Mouse (Mus musculus) CD8-positive naive resting alpha-beta T cell, adult 2 months (primary cell): ENCODE results near the gene Chit1.
A peak's percentile ranks its signal among the peaks of the same experiment; 100 is the strongest.

Experiments used
- DNase-seq, 2 experiments: peaks; one replicate each; pipeline ENCODE4 v3.0.0; 2022; ENCODE audit warnings: low read depth in 2 of 2, low spot score in 2 of 2

Gene Chit1

DNA sequence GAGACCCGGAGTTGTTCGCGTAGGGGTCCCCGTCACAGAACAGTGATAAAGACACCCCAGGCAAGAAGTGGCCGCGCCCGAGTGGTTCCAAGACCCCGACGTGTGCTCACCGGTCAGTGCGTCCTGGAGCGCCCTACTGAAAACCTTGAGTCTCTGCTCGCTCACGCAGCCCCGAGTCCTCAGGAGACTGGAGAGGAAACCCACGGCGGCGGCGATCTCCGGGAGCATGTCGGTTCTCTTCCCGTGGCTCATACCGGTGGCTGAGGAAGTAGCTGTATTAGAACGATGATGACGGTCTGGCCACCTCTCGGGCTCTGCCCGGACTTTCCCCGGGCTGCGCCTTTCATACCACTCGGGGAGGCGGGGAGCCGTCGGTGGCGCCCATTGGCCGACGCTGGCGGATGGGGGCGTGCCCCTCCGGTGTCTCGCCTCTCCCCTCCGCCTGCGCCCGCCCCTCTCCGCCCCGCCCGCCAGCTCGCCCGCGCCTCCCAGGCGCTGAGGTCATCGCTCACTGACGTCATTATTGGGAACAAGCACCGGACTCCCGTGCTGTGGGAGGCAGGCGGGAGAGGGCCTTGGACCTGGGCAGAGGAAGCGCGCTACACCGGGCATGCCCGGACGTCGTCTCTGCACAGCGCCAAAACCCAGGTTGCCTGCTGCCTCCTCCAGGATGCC, 32.1 kb upstream of the Chit1 start, which contains the start of gene Btg2:
Gene Btg2, minus strand, starts transcription at position 319 of the 675 bp plus-strand sequence.
- peak; percentile 91 to 93 for DNase-seq

DNA sequence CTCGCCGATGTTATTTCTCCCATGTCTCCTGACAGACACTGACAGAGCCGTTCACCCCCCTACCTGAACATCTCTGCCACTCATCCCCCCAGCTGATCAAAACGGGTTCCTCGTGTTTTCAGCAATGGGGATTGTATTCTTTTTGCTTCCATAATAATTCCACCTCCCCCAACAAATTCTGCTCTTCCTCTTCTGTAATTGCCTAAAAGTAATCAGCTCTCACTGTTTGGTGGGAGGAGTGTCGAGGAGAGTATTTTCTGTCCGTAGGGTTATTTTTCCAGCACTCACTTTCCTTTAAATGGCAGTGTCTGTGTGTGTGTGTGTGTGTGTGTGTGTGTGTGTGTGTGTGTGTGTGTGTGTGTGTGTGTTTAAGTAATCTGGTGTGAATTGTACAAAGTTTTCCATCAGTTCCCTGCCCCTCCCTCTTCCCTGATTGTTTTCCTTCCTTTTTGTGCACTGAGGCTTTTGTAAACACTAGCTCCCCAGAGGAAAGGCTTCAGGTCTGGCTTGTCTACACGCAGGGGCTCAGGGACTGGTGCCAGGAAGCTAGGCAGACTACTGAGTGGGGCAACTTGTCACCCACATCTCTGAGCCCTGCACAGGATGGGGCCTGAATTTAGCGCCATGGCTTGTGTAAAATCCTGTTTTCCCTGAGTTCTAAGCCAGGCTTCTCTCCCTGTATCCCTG, 31.4 kb upstream of the Chit1 start:
- peak in 1 of 2 experiments; percentile 49 for DNase-seq

DNA sequence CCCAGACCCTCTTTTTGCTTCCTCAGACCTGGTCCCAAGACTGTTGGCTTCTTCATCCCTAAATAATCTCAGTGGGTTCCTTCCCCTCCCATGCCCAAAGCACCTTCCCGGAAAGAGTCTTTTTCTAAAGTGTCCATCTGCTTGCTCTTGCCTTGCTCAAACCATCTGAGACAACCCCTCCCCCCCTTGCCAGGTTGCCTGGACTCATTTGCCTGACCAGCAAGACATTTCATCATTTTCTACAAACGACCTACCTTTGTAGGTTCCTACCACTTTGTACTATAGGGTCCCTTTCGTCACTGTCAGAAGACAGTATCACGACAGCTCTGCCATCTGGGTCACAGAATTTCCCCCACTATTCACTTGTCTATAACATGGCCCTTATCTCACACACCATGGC, 30.6 kb upstream of the Chit1 start:
- DNase-seq = no peak

DNA sequence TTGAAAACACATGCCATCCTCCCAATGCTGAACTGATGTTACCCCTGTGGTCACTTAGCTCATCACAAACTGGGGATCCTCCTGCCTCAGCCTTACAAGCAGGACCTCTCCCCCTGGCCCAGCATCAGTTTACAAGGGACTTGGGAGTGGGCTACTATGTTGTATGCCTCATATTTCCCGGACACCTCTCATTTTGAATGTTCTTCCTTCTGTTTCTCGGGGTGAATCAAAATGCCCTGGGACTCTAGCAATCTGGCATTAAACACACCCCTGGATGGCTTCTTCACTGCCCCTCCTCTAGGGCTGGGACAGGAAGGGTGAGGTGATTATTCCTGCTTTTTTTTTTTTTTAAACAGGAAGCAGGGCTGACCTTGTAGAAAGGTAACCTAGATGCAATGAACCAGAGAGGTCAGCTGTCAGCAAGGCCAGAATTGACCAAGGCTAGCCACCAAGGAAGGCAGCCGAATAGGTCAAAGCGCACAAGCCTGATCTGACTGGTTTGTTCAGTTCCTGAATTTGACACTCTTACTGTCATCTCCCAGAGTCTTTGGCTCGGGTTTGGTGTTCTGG, 30.1 kb upstream of the Chit1 start:
- no peak for DNase-seq

DNA sequence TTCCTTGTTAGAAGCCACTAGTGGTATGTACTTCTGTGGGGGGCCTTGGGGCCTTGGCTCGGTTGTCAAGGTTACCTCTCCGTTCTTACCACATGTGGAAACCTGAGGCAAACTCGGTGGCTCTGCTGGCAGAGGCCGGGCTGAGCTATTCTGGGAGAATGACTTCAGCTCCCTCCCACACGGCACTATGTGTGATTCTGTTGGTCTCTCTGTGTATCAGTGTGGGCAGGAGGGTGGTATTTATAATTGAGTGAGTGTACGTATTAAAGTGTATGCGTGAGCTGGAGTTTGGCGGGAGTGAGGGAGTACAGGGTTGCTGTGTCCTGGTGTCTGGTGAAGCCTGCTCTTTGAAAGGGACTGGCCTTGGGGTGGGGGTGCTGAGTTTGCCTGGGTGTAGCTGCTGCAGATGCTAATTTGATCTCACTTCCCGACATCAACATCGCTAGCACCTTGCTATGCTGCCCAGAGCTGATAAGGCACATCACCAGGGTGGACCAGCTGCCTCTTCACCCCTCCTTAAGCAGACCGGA, 28.0 kb upstream of the Chit1 start:
- DNase-seq = peak; percentile 49 to 53

DNA sequence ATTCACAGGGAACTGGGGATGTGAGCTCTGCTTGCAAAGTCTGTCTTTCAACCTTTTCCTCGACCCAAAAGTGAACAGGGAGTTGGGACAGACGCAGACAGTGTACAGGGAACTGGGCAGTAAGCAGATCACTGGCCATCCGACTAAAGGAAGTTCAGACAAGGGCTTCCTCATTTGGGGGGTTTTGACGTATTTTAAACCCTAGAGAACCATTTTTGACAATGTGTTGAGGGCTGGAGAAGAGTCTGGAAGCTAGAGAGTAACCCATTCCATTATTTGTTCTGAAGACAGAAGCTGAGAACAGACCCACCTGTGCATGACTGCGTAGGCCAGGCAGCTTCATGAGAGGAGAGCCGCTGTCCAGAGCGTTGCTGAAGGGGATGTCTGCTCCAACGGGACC, 27.4 kb upstream of the Chit1 start:
- DNase-seq = no peak

DNA sequence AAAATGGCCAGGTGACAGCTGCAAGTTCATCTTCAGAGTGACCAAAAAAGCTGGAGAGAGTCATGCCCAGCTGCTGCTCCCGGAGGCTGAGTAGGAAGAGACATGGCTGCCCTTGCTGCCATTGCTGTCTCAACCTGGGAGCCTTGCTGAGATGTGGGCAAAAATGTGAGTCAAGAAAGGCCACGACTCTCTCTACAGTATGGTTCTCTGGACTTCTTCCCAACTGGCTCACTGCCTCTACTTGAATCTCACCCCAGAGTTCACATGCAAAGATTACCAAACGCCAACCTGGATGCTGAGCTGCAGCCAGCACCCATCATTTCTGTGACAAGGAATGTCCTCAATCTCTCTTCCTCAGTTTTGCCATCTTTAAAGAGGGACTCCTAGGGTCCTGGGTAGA, 26.9 kb upstream of the Chit1 start:
- DNase-seq = no peak

DNA sequence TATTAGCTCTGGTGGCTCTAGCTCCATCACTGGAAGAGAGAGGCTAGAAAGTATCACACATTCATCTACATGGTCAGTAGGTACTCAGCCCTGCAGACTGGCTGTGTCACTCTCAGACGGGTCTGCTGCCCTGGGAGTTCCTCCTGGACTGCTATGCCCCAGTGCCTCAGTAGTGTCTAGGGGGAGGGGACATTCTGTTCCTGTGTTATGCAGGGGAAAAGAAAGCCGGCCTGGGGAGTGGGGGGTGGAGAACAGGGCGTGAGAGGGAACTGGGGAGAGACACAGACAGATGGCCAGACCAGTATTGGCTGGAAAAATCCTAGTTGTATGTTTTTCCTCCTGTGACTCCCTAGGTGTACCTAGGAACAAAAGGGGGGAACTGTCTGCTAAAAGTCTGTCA, 25.0 kb upstream of the Chit1 start:
- DNase-seq = no peak

DNA sequence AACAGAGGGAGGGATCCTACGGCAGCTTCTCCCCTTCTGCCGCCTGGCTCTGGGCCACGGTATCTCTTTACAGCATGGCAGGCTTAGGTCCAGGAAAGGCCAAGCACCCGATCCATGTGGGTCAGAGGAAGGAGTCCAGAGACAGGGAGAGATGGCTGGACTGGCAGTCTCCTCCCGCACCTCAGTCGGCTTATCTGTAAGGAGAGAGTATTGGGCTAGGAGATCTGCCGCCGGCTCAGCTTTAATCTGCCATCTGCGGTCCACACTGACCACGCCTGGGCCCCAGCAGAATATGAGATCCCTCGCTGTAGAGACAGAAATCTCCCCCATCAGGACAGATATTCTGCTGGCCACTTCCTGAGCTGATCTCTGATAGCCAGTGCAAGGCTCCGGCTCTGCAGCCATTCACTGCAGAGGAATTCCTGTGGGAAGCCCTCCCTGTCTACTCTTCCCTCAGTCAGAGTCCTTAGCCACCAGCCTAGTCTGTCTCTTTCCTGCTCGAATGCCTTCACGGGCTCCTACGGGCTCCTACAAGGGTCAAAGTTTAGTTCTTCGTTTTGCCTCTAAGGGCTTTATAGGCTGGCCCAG, 24.1 kb upstream of the Chit1 start:
- DNase-seq = no peak

DNA sequence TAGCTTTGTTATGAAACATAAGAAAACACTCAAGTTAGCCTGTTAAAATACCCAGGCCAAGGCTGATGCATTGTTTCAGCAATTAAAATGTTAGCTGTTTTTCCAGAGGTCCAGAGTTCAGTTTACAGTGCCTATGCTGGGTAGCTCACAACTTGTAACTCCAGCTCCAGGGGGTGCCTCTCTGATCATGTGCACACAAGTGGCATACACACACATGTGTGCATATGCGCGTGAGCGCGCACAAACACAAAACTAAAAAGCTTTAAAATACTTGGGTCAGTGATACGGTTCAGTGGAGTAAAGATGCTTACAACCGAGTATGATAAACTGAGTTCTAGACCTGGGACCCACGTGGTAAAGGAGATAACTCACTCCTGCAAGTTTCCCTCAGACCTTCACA, 22.0 kb upstream of the Chit1 start:
- no peak for DNase-seq

DNA sequence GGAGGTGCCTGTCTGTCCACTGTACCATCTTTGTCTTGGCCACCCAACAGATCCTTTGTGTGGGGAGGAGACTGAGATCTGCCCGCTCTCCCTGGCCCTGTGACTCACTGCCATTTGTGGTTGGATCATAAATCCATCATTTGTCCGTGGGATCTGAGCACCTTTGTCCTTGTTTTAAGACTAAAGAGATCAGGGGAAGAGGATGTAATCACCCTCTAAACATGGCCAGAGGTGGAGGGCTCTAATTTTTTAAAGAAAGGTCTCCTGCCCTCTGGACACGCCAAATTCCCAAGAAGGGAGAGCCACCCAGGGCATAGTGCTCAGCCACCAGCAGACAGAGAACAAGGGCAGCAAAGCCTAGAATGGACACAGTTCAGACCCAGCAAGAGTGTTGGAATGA, 19.2 kb upstream of the Chit1 start:
- DNase-seq = no peak

DNA sequence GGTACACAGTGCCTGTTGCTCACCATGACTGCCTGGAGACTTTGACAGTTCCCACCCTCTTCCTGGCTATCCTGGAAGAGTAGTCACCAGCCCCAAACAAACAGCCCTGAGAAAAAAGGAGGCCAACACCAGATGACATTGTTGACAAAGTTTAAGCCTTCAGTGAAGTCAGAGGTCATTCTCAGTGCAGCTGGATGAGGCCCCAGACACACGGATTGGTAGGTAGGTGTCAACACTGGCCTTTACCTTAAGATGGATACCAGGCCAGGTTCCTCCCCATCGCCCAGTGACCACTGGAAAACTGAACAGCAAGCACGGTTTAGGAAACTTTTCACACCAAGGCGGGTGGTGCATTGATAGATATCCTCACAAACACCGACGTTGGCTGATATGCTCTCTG, 18.7 kb upstream of the Chit1 start:
- DNase-seq = no peak

DNA sequence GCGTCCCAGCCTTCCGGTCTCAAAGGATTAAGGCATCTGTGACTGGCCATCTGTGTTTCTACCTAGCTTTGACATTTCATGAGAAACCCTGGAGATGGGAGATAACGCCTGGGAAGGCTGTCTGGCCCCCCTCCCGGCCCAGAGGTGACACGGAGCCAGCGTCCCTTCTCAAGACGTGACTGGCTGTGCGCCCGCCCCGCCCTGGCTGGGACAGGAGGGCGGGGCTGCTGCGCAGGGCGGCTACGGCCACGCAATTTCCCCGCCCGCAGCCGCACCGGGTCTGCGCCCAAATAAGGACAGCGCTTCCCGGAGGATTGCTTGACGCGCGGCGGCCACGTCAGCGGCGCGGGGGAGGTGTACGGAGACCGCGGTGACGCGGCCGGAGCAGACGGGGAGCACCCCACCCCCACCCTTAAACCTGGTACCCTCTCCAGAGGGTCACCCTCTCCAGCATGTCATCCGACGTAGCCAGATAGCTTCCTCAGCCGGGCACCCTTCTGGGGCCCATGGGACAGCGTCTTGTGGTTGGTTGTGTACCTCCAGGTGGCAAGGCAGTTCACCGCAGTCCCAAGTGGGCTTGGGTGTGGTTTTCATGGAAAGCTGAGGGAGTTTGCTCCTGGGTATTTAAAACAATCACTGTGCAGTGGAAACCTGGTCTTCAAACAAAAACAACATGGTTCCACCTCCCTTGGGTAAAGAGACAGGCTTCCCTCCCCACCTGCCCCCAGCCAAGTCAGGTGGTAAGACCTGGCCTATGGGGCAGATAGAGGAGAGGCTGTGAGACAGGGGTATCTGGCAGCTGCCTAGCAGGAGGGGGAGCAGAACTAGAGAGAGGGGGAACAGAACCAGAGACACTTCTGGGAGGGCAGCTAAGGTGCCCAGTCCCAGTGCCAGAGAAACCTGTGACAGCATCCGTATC, 17.9 kb upstream of the Chit1 start:
- peak; percentile 85 to 87 for DNase-seq

DNA sequence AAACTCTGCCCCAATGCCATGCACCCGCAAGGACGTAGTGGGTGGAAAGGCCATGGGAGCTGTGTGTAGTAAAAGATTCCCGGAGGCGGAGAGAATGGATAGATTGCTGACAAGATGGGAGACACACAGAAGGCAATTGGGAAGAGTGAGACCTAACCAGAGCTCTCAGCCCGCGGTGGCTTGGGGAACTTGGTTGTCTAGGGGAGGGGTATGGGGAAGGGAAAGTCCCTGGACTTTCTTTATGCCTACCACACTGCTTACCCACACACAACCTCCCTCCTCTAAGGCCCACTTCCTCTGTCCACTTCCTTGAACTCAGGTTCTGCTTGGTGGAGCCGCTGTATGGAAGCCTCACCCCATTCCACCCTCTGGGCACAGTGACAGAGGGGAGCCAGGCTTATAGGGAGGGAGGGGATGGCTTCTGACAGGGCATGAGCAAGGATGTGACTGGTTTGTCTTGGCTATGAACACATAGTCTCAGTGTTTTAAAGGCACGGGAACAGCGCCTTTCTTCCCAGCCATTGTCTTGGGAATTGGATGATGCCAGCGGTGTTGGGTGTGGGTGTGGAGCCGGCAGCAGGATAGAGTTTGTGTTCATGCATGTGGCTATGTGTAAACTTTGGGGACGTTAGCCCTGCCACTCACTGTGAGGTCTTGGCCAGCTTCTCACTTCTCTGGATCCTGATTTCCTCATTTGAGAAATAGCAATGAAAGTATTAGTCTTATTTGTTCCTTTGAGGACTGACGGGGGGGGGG, 17.1 kb upstream of the Chit1 start:
- no peak for DNase-seq

DNA sequence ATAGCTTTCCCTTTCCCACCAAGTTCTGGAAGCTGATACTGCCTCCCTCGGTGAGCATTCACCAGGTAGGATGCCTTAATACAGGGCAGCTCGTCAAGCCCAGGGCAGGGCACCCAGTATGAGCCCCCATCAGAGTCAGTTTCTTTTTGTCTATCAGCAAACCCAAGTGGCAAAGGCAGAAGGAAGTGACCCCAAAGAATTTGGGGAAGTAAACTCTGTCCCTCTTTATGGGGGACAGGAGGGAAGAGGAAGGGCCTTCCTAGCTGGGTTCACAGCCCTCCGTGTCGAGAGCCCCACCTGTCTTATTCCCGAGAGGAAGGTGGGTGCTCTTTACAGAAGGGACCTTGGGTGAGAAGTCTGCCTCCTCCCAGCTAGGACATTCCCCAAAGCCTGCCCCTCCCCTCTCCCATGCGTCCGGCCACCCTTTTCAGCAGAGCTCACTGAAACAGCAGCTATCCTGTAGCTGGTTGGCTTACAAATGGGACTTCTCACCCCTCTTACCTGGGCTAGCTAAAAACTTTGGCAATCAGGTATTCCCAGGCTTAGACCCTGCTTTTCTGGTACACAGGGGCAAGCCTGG, 15.9 kb upstream of the Chit1 start:
- DNase-seq = no peak

DNA sequence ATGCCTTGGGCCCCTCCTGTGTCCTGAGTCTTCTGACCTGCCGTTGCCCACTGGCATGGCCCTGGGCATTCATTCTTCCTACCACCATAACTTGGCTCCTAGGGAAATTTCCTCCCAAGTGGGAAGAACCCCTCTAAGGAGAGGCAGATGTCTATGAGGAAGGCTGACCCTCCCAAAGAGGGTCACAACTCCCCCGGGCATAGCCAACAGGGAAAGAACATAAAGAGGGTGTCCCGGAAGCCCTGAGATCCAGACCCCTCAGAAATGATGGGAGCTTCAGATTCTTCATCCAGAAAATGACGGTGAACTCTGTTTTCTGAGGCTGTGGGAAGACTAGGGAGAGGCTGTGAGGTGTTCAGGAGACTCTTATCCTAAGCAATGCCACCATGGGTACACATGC, 15.3 kb upstream of the Chit1 start:
- DNase-seq = no peak

DNA sequence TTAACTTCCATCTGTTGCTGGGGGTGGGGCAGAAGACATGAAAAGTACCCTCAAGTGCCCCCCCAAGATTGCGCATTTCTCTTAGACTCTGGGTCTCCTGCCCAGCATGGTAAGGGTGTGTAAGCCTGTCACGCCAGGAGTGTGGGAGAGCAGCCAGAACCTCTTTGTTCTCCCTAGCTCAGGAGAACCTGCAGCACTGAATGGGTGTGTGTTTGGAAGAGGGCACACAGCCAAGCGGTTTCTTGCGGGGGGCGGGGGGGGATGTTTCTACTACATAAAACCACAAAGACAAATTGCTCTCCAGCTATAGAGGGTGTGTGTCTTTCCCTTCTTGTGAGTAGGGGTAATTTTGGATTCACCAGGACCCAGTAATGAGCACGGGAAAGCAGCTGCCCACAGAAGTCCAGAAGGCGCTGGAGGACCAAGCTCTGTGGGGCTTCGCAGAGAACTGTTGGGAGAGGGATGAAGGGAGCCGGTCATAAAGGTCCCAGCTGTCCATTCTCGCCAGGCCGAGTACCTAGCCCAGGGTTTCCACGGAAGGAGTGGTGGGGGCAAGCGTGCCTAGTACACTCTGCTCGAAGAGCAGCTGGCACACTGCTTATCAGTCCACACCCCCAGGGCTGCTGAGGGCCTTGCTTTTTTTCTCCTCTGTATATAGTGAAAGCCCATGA, 14.6 kb upstream of the Chit1 start:
- no peak for DNase-seq

DNA sequence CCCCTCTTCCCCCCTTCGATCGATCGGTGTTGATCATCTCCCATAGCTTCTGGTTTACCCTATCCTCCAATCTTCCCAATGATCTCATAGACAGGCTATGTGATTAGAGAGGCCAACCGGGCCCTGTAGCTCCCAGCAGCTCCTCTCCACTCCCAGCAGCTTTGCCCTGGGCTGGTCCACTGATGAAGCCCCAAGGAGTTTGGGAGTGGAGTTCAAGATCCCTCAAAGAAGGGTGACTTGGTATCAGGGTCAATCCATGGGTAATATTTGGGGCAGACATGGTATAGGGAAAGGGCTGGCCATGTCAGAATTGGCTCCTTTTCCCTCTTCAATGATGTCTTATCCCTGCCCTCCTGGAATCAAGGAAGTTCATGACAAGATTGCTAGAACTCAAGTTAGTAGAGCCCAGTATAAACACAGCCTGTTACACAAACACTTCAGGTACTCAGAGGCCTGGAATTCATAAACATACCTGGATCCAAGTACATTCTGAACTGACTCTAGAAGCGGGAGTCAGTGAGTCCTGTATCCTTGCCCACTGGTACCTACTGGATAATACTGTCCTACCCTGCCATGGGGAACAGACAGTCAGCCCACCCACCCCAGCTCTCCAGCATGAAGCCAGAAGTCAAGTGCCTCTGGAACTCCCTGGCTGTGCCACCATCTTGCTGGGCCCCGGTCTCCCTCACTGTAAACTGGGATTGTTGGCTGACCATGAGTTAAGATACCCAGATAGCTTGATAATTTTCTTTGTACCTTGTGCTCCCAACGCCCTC, 13.8 kb upstream of the Chit1 start:
- no peak for DNase-seq
